Mouse (Mus musculus): ENCODE results near the gene Gm10031.

- TF ChIP-seq ZNF384 (IDR thresholded peaks at IDR 0.05; ENCODE audit: low read depth, low read length) (no peak), ZC3H11A (IDR thresholded peaks at IDR 0.05; ENCODE audit: borderline replicate concordance, low read depth, low read length) (no peak), HCFC1 (IDR thresholded peaks at IDR 0.05; ENCODE audit: borderline replicate concordance, insufficient read depth, low read length) (no peak)
These were observed 28.8 kb upstream of the Gm10031 start for GRCm38 (mm10) chr1:156495025-156495424.

Measured in ES-E14 (cell line).